Mouse (Mus musculus): ENCODE measurements at regions not wholly inside any gene's neighbourhood (a gene's known extent, or its start where the extent isn't known, plus 50 kb on each side); places are given as distances from the start of the nearest gene placed in this dataset.

DNA sequence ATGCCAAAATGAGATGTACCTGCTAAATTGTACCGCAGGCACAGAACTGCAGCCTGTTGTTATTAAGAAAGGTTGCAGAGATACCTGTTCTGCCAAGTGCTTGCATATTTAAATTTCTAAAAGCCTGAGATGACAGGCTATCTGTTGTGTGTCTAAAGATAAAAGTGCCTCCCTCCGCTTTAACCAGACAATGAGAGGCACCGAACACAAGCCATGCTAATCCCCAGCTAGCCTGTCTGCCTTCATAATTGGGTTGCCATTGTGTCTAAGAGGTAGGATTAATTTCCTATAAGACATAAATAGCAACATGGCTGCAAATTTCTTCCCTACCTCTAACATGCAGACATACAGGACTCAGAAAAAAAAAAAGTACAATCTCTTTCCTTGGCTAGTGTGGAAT is 179.8 kb downstream of the Rps29 start:
- TF ChIP-seq CTCF (IDR thresholded peaks at IDR 0.05; ENCODE audit: borderline replicate concordance, insufficient read depth, low read length) (no peak), POLR2A (IDR thresholded peaks at IDR 0.05; ENCODE audit: low read depth, low read length) (no peak)
